Mouse (Mus musculus) hindbrain, embryonic 11.5 days (tissue): ENCODE measurements around the gene Bach2. TPM values are rescaled to one million over a fixed set of nuclear protein-coding genes. Genes with fewer than 3 reads are reported as not detected.
A peak's percentile ranks its signal among the peaks of the same experiment; 100 is the strongest.

Source experiments
- ATAC-seq: fragments of 200-750 bp; cut with Nextera tagmentation; 2 replicates; pipeline ENCODE4 v1.8.0; 2017; ENCODE audit warnings: mild to moderate bottlenecking, moderate TSS enrichment, moderate library complexity; ENCODE audit not compliant: low FRiP score
- DNase-seq: peaks from one replicate; pipeline ENCODE4 v3.0.0-alpha.2; 2015; ENCODE audit warnings: low spot score
- H3K27ac ChIP-seq: fragments of 300-500 bp; sonication (generic); 2 replicates; pipeline ENCODE4 v1.5.1; 2014; ENCODE audit warnings: mild to moderate bottlenecking, low read depth, low read length
- H3K27me3 ChIP-seq: fragments of 300-500 bp; sonication (generic); 2 replicates; pipeline ENCODE4 v1.6.1; 2014; ENCODE audit warnings: mild to moderate bottlenecking, low read length, moderate library complexity, mixed read lengths; ENCODE audit not compliant: control insufficient read depth, insufficient read depth
- H3K36me3 ChIP-seq: fragments of 300-500 bp; sonication (generic); 2 replicates; pipeline ENCODE4 v1.6.1; 2014; ENCODE audit warnings: mild to moderate bottlenecking, low read length, moderate library complexity, mixed read lengths; ENCODE audit not compliant: control insufficient read depth, insufficient read depth
- H3K4me1 ChIP-seq: fragments of 300-500 bp; sonication (generic); replicated peaks from 2 replicates; pipeline ENCODE4 v1.6.1; 2014; ENCODE audit warnings: low read length, mixed read lengths; ENCODE audit not compliant: control insufficient read depth, insufficient read depth
- H3K4me2 ChIP-seq: fragments of 300-500 bp; sonication (generic); replicated peaks from 2 replicates; pipeline ENCODE4 v1.6.1; 2014; ENCODE audit warnings: mild to moderate bottlenecking, low read depth, low read length
- H3K4me3 ChIP-seq: fragments of 300-500 bp; sonication (generic); 2 replicates; pipeline ENCODE4 v1.5.1; 2014; ENCODE audit warnings: low read depth, low read length
- H3K9ac ChIP-seq: fragments of 300-500 bp; sonication (generic); 2 replicates; pipeline ENCODE4 v1.6.1; 2014; ENCODE audit warnings: low read depth, low read length
- H3K9me3 ChIP-seq: fragments of 300-500 bp; sonication (generic); 2 replicates; pipeline ENCODE4 v1.6.1; 2016; ENCODE audit warnings: low read length; ENCODE audit not compliant: control insufficient read depth
- WGBS: fragments of 180-500 bp; shearing (Covaris S2); extraction: QIAGEN DNeasy Blood & Tissue Kit; methylation state at CpG from one replicate; pipeline ENCODE4 v1.1.7; 2014; 5-methylcytosine and 5-hydroxymethylcytosine counted together
- polyA plus RNA-seq: library from polyadenylated mRNA; unstranded; fragments of >200 nt; fragmentation: Nextera tagmentation; extraction: Ambion mirVana; gene quantifications from 2 replicates; pipeline ENCODE4 v1.2.1, GENCODE M21; 2014

Gene Bach2
- polyA plus RNA-seq, 1 experiment from 2014 or later = 23.9 TPM

DNA sequence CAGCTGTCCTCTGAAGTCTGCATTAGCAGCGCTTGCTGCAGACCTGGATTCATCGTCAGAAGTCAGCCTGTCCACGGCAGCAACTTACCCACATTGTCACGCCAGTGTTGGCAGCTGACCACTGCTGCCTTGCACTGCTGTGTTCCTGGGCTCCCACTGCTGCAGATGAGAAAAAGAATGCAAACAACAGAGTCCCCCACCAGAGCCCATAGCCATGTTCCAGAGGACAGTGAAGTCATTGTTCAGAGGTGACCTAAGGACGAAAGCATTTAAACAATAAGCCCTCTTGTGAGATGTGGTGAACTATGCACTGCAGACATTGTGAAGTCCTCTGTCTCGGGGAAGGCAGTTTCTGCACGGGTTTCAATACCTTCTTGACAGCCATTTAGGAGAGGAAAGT is 192.4 kb downstream of the Bach2 start:
- peak overlapping the region; percentile 71 for H3K27ac ChIP-seq

DNA sequence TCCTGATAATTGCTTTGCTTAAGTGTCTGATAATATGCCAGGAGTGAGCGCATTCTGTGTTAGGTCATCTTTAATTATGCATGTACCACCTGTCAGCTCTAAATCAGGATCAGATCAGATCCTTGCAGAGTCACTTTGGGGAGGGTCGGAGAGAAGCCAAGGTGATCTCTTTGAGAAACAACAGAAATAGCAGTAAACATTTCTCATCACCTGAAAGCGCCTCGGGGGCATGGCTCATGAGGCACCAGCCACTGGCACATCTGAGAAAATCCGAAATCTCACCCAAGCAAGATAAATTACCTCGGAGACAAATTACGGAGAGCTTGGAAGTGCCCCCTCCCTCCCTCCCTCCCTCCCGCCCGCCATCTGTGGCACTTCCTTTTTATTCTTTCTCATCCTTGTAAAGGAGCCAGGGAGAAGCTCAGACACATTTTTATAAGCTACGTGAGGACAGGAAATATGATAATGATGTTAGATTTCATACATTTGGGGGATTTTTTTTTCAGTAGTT is 193.7 kb downstream of the Bach2 start:
- WGBS = 37% methylated on average over 10 of the region's 10 CpGs
- no peak overlapping the region for H3K27ac ChIP-seq
- no peak overlapping the region for H3K4me3 ChIP-seq
- no peaks in the 10 kb centered on the region for H3K27me3 ChIP-seq
- DNase-seq = peak; percentile 17
- no peaks in the 10 kb centered on the region for H3K9me3 ChIP-seq
- peaks cover 19% of the 10 kb centered on the region for H3K4me1 ChIP-seq
- H3K9ac ChIP-seq = no peak overlapping the region
- no peaks in the 10 kb centered on the region for H3K36me3 ChIP-seq
- ATAC-seq = no peak
- no peak overlapping the region for H3K4me2 ChIP-seq

More for the DNA sequence above, 192.4 kb downstream of the Bach2 start:
- no peak overlapping the region for H3K9ac ChIP-seq
- no peaks in the 10 kb centered on the region for H3K27me3 ChIP-seq
- no peaks in the 10 kb centered on the region for H3K9me3 ChIP-seq
- H3K4me1 ChIP-seq = peaks cover 19% of the 10 kb centered on the region
- WGBS = 11% methylated on average over 7 of the region's 7 CpGs
- no peak overlapping the region for H3K4me2 ChIP-seq
- DNase-seq (peak; percentile 56), ATAC-seq (peak; percentile 72)
- H3K4me3 ChIP-seq = no peak overlapping the region
- no peaks in the 10 kb centered on the region for H3K36me3 ChIP-seq

DNA sequence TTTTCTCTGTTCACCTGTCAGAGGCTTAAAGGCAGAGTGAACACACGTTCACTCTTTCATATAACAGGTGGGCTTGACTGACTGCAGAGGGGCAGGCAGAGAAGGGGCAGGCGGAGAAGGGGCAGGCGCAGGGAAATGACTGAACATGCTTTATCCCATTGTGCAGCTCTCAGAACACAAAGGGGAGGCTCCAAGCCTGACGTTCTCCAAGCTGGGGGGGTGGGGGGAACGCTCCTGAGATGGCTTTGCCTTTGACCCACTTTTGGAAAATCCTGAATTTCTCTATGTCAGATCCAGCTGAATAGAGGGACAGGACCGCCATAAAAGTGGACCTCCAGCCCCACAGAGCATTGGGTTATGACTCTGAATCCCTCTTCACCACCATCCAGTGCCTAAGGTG is 194.3 kb downstream of the Bach2 start:
- DNase-seq (peak; percentile 18), ATAC-seq (no peak)
- no peaks in the 10 kb centered on the region for H3K27me3 ChIP-seq
- H3K9me3 ChIP-seq = no peaks in the 10 kb centered on the region
- H3K4me3 ChIP-seq = no peak overlapping the region
- H3K4me1 ChIP-seq = peaks cover 19% of the 10 kb centered on the region
- 34% methylated on average over 6 of the region's 6 CpGs for WGBS
- H3K27ac ChIP-seq = no peak overlapping the region
- no peaks in the 10 kb centered on the region for H3K36me3 ChIP-seq
- H3K9ac ChIP-seq = 0 out of 2 replicates have a peak overlapping the region, but pooled peaks have one; percentile 12
- H3K4me2 ChIP-seq = no peak overlapping the region

DNA sequence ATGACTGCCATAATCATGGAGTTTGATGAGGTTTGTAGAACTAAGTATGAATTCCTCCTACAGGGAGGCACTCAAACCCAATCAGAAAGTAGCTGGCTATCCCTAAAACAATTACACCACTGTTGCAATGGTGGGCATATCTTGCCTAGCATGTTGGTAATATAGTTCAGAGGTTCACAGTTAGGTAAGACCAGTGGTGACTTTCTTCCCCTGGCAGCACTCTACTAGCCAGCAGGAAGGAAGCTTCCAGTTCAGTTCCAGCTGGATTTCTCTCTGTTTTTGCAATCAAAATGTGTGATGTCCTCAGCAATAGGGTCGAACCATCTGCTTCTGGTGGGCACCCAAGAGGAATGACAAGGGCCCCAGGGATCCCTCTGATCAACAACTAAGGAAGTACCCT is 196.0 kb downstream of the Bach2 start:
- DNase-seq = no peak
- 81% methylated on average over 1 of the region's 1 CpGs for WGBS
- Histone ChIP-seq H3K4me1 (peaks cover 15% of the 10 kb centered on the region; the same call in 1 of the 2 replicates), H3K4me3 (no peak overlapping the region), H3K27ac (no peak overlapping the region), H3K36me3 (no peaks in the 10 kb centered on the region), H3K4me2 (no peak overlapping the region), H3K9me3 (no peaks in the 10 kb centered on the region), H3K27me3 (no peaks in the 10 kb centered on the region), H3K9ac (no peak overlapping the region)
- no peak for ATAC-seq

DNA sequence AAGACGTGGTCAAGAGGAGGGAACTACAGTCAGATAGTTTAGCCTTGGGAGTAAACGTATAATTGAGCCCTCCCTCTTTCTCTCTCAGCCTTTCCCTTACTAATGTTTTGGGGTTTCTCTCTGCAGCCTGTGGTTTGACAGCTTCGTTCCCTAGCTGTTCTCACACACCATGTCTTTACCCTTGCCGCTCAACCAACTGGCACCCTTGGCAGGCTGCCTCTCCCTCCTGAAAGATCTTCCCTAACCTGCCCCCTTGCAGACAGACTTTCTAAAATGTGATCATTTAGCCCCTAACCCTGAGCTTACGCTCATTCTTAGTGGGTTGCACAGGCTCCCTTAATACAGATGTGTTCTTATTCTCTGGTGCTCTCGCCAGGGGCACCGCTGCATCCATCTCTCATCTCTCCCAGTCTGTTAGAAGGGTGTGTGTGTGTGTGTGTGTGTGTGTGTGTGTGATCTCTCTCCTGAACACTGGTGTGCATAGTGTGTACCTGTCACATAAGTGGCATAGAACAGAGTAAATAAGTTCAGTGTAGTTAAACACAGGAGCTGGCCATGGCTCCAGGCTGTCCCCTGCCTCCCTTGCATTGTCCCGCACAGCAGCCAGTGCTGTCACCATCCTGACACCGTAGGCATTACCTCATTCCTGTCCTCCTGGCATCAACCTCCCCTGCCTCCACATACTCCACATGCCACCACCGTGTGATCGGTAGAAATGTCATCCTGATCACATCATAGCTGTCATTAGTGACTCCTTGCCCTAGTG is 201.6 kb downstream of the Bach2 start:
- no peaks in the 10 kb centered on the region for H3K4me1 ChIP-seq
- WGBS = 89% methylated on average over 11 of the region's 11 CpGs
- no peak for DNase-seq
- H3K4me3 ChIP-seq = no peak overlapping the region
- no peak overlapping the region for H3K4me2 ChIP-seq
- H3K36me3 ChIP-seq = no peaks in the 10 kb centered on the region
- no peaks in the 10 kb centered on the region for H3K9me3 ChIP-seq
- no peak for ATAC-seq
- H3K9ac ChIP-seq = no peak overlapping the region
- H3K27ac ChIP-seq = no peak overlapping the region
- H3K27me3 ChIP-seq = no peaks in the 10 kb centered on the region

DNA sequence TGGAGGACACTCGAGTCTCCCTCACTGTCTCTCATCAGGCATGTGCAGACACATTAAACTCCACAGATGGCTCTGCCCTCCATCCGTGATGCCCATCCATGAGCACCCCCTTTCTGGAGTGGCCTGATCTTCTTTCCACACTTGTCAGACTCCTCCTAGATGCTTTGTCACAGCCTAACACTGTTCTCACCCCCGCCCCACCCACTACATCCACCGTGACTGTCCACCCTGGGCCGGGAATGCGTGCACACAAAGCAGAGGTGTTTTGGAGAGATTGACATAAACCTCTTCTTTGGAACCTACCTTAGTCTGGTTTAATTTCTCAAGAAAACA is 202.1 kb downstream of the Bach2 start:
- H3K9me3 ChIP-seq = no peaks in the 10 kb centered on the region
- DNase-seq = no peak
- no peak overlapping the region for H3K4me3 ChIP-seq
- no peak overlapping the region for H3K27ac ChIP-seq
- 93% methylated on average over 6 of the region's 6 CpGs for WGBS
- no peak overlapping the region for H3K4me2 ChIP-seq
- ATAC-seq = no peak
- H3K4me1 ChIP-seq = no peaks in the 10 kb centered on the region
- H3K9ac ChIP-seq = no peak overlapping the region
- no peaks in the 10 kb centered on the region for H3K36me3 ChIP-seq
- H3K27me3 ChIP-seq = no peaks in the 10 kb centered on the region

DNA sequence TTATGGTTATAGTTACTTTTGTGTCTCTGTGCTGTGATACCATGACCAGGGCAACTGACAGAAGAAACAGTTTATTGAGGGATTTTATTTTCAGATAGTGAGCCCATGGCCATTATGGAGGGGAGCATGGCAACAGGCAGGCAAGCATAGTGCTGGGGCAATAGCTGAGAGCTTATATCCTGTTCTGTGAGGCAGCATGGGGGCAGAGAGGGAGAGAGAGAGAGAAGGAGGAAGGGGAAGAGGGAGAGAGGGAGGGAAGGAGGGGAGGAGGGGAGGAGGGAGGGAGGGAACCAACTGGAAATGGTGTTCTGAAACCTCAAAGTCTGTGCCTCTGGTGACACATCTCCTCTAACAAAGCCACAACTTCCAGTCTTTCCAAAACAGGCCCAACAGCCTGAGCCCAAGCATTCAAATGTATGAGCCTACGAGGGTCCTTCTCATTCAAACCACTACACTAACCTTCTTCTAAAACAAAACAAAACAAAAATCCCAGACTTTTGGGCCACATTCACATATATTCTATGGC is 206.1 kb downstream of the Bach2 start:
- Histone ChIP-seq H3K4me2 (no peak overlapping the region), H3K9me3 (no peaks in the 10 kb centered on the region), H3K36me3 (no peaks in the 10 kb centered on the region), H3K27ac (no peak overlapping the region), H3K27me3 (no peaks in the 10 kb centered on the region), H3K4me1 (no peaks in the 10 kb centered on the region), H3K4me3 (no peak overlapping the region), H3K9ac (no peak overlapping the region)
- WGBS = 85% methylated on average over 1 of the region's 1 CpGs
- DNase-seq (no peak), ATAC-seq (no peak)

DNA sequence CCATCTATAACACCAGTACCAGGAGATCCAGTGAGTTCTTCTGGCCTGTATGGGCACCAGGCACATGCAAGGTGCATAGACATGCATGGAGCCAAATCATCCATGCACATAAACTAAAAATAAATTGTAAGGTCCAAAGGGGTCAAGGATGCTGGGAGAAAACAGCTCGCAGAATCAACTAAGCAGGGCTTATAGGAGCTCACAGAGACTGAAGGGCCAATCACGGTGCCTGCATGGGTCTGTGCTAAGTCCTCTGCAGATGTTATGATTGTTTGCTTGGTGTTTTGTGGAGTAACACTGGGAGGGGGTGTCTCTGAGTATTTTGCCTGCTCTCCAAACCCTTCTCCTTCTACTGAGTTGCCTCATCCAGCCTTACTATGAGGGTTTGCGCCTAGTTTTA is 209.2 kb downstream of the Bach2 start:
- no peaks in the 10 kb centered on the region for H3K4me1 ChIP-seq
- no peaks in the 10 kb centered on the region for H3K27me3 ChIP-seq
- H3K36me3 ChIP-seq = no peaks in the 10 kb centered on the region
- no peak overlapping the region for H3K27ac ChIP-seq
- DNase-seq (no peak), ATAC-seq (no peak)
- H3K4me3 ChIP-seq = no peak overlapping the region
- H3K9me3 ChIP-seq = no peaks in the 10 kb centered on the region
- H3K4me2 ChIP-seq = no peak overlapping the region
- WGBS = 94% methylated on average over 3 of the region's 3 CpGs
- no peak overlapping the region for H3K9ac ChIP-seq

DNA sequence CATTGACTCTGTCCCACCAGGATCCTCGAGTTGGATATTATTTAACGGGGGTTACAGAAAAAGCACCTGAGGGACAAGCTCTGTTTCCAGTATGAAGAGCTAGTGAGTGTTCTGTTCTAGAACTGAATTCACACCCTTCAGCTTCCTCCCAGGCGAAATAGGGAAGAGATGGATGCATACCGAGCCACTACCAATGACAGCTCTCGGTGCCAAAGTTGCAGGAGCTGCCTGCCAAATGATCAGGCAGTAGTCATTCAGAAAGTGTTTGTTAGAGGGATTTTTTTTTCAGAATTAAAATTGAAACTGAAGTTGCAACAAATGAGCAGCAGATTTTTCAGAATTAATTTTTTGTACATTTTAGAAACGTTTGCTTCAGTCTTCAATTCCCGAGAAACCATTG is 223.4 kb downstream of the Bach2 start:
- H3K36me3 ChIP-seq = no peaks in the 10 kb centered on the region

More for the DNA sequence above, 223.4 kb downstream of the Bach2 start:
- 93% methylated on average over 7 of the region's 7 CpGs for WGBS
- DNase-seq (no peak), ATAC-seq (no peak)
- Histone ChIP-seq H3K9me3 (no peaks in the 10 kb centered on the region), H3K4me1 (no peaks in the 10 kb centered on the region), H3K27me3 (no peaks in the 10 kb centered on the region), H3K4me2 (no peak overlapping the region), H3K27ac (no peak overlapping the region), H3K4me3 (no peak overlapping the region), H3K9ac (no peak overlapping the region)
